8 mouse cellular contexts compared by ENCODE assay signal in the genomic region with DNA sequence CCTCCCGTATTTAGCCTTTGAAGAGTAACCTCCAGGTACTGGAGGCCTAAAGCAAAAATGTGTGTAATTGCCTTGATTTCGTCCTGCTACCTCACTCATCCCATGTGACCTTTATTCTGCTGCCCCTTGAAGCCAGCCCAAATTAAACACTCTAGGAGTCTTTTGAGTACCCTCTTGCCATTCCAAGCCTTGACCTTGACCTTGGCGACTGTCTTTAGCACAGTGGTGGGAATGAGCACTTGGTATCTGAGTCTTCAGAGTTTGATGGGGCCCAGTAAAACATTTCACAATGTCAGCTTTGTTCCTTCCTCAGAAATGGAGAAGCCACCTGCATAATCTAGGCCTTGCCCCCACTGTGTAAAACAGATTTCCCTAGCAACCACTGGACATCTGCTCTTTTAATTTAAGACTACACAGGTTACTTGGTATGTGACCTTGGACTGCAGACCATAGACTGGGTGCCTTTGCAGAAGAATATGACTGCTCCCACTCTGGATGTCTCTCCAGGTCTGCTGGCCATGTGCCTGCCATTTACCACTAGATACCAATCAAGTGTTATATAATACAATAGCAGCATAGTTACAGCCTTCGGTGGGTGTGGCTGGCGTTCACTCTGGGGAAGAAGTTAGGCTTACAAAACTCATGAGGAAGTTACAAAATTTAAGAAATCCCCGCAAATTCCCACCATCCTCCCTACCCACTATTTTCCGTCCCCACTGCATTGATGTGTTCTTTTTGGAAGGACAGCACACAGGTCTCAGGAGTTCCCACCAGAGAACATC. TPM values are rescaled to one million over a fixed set of nuclear protein-coding genes. Genes with fewer than 3 reads are reported as not detected.
DNase-seq lines count a peak whose midpoint lies in the region; ATAC-seq and TF ChIP-seq lines count a peak whose summit lies in the region.

A gene (plus strand): TSS at position 718 of the 782 bp plus-strand sequence.

- no peaks in the 10 kb centered on the region for H3K27me3 ChIP-seq in thymus, adult 2 months (ENCODE audit: control insufficient read depth, insufficient read depth, low read length)
- H3K27me3 ChIP-seq in hindbrain, postnatal 0 days (ENCODE audit: insufficient read depth, low read length) = no peaks in the 10 kb centered on the region
- no peaks in the 10 kb centered on the region for H3K27me3 ChIP-seq in lung, embryonic 14.5 days (ENCODE audit: insufficient read depth, low read length)

- peaks cover 19% of the 10 kb centered on the region for H3K4me1 ChIP-seq in thymus, adult 2 months (replicated peaks; ENCODE audit: control insufficient read depth, insufficient read depth, low read length)
- peaks cover 14% of the 10 kb centered on the region; the same call in 1 of the 2 replicates for H3K4me1 ChIP-seq in hindbrain, postnatal 0 days (ENCODE audit: insufficient read depth, low read length)
- H3K4me1 ChIP-seq in lung, embryonic 14.5 days (ENCODE audit: insufficient read depth) = peaks cover 31% of the 10 kb centered on the region

- ATAC-seq in hindbrain, postnatal 0 days = no peak
- no peak for ATAC-seq in lung, embryonic 14.5 days (ENCODE audit: insufficient read depth)
- peak; percentile 8; the same call in 1 of the 2 replicates for ATAC-seq in neutrophil, adult 5-6 weeks (ENCODE audit: extremely low read depth, insufficient number of reproducible peaks, low FRiP score, poor library complexity, severe bottlenecking)

- peak; percentile 7 for DNase-seq in thymus, adult 2 months
- DNase-seq in thymus, adult 18-20 months = no peak
- no peak for DNase-seq in brain, embryonic 14.5 days (ENCODE audit: low read depth)
- DNase-seq in gastrocnemius, postnatal 14 days = no peak
- DNase-seq in hindbrain, postnatal 0 days (ENCODE audit: low spot score) = no peak
- peak; percentile 22 for DNase-seq in lung, embryonic 14.5 days
- DNase-seq in thymus, postnatal 10 days (ENCODE audit: low spot score in 2 of 2) = no peak

- no peak for TF ChIP-seq CTCF in thymus, adult 2 months (IDR thresholded peaks at IDR 0.05; ENCODE audit: borderline replicate concordance, control insufficient read depth, extremely low read depth, insufficient read depth, low read length, poor library complexity)
- TF ChIP-seq CTCF in brain, embryonic 14.5 days (IDR thresholded peaks at IDR 0.05; ENCODE audit: borderline replicate concordance, extremely low read depth, insufficient read depth, insufficient read length) = no peak
- TF ChIP-seq CTCF in hindbrain, postnatal 0 days (IDR thresholded peaks at IDR 0.05; ENCODE audit: low read depth) = no peak
- TF ChIP-seq CTCF in lung, embryonic 14.5 days (IDR thresholded peaks at IDR 0.05; ENCODE audit: low read depth) = no peak

- peak within 1 kb of the TSS; percentile 49 for H3K27ac ChIP-seq in thymus, adult 2 months (ENCODE audit: control insufficient read depth, insufficient read depth, low read length)
- H3K27ac ChIP-seq in hindbrain, postnatal 0 days = peak within 1 kb of the TSS; percentile 92; the same call in 1 of the 2 replicates
- H3K27ac ChIP-seq in lung, embryonic 14.5 days (ENCODE audit: low read depth) = peak within 1 kb of the TSS; percentile 88

- no peak for TF ChIP-seq POLR2A in thymus, adult 2 months (IDR thresholded peaks at IDR 0.05; ENCODE audit: control insufficient read depth, extremely low read depth, insufficient read depth, low read length, poor library complexity)
- no peak for TF ChIP-seq POLR2A in brain, embryonic 14.5 days (IDR thresholded peaks at IDR 0.05; ENCODE audit: borderline replicate concordance, extremely low read depth, insufficient read depth, insufficient read length, poor library complexity, severe bottlenecking)

- 0 out of 2 replicates have a peak within 1 kb of the TSS, but pooled peaks have one; percentile 3 for H3K9ac ChIP-seq in hindbrain, postnatal 0 days (replicated peaks; ENCODE audit: low read length)
- peak within 1 kb of the TSS; percentile 46 for H3K9ac ChIP-seq in lung, embryonic 14.5 days

- no peaks in the 10 kb centered on the region for H3K9me3 ChIP-seq in hindbrain, postnatal 0 days (ENCODE audit: low read length)
- H3K9me3 ChIP-seq in lung, embryonic 14.5 days (ENCODE audit: low read depth, low read length) = no peaks in the 10 kb centered on the region

- WGBS in thymus, adult 2 months = 57% methylated on average over 7 of the region's 7 CpGs
- 70% methylated on average over 7 of the region's 7 CpGs for WGBS in hindbrain, postnatal 0 days
- 52% methylated on average over 7 of the region's 7 CpGs for WGBS in lung, embryonic 14.5 days

- intact Hi-C loops in gastrocnemius, postnatal 14 days (cut with DNase I; ENCODE audit: low total_unique reads) = no loop called here

- H3K4me3 ChIP-seq in thymus, adult 2 months (ENCODE audit: control insufficient read depth, insufficient read depth, low read length) = peak within 1 kb of the TSS; percentile 54
- peak within 1 kb of the TSS; percentile 88 for H3K4me3 ChIP-seq in hindbrain, postnatal 0 days (ENCODE audit: low read length)
- peak within 1 kb of the TSS; percentile 77 for H3K4me3 ChIP-seq in lung, embryonic 14.5 days (ENCODE audit: low read depth, low read length)

- H3K36me3 ChIP-seq in thymus, adult 2 months (ENCODE audit: control insufficient read depth, insufficient read depth, low read length) = peaks cover 26% of the 10 kb centered on the region
- H3K36me3 ChIP-seq in hindbrain, postnatal 0 days (ENCODE audit: insufficient read depth, low read length) = peaks cover 32% of the 10 kb centered on the region
- H3K36me3 ChIP-seq in lung, embryonic 14.5 days (ENCODE audit: insufficient read depth) = peaks cover 46% of the 10 kb centered on the region

- H3K4me2 ChIP-seq in hindbrain, postnatal 0 days (ENCODE audit: low read depth, low read length) = peak within 1 kb of the TSS; percentile 75
- H3K4me2 ChIP-seq in lung, embryonic 14.5 days = peak within 1 kb of the TSS; percentile 90

RNA-seq across cellular contexts. Expression of the gene that starts here (rescaled TPM):
- 129 TPM in 2 replicates for polyA plus RNA-seq in thymus, adult 2 months (2012; rRNA removed)
- 86.2 and 100 TPM in 2 replicates for polyA plus RNA-seq in brain, embryonic 14.5 days (2012; rRNA removed)
- 10 to 100 TPM; 14.5 to 19.6 TPM for total RNA-seq in gastrocnemius, postnatal 14 days (2021)
- total RNA-seq in hindbrain, postnatal 0 days (2014; rRNA removed) = 98.6 and 108 TPM in 2 replicates
- 57.5 and 59.6 TPM in 2 replicates for polyA plus RNA-seq in hindbrain, postnatal 0 days (2015; fragmentation: Nextera tagmentation; extraction: Ambion mirVana)
- 85.0 and 90.5 TPM in 2 replicates for polyA plus RNA-seq in lung, embryonic 14.5 days (2014; fragmentation: Nextera tagmentation; extraction: Ambion mirVana)
- total RNA-seq in neutrophil, adult 5-6 weeks (2017) = 281 and 295 TPM in 2 replicates

Comparison
In these comparisons a context has a peak if more than half of its experiments do, and no peak if none do; other contexts are left out.
1. DNase-seq: peak in thymus, adult 2 months (single experiment) and lung, embryonic 14.5 days (single experiment); none in thymus, adult 18-20 months (0 of 2), brain, embryonic 14.5 days (single experiment), gastrocnemius, postnatal 14 days (single experiment), hindbrain, postnatal 0 days (single experiment) and thymus, postnatal 10 days (0 of 2).
2. Peak in every context shown above with its lines, with median percentiles within 50 percentile points of each other: H3K27ac ChIP-seq and H3K4me3 ChIP-seq.